Comparison of ENCODE assay signal across 15 mouse cellular contexts in the genomic region with DNA sequence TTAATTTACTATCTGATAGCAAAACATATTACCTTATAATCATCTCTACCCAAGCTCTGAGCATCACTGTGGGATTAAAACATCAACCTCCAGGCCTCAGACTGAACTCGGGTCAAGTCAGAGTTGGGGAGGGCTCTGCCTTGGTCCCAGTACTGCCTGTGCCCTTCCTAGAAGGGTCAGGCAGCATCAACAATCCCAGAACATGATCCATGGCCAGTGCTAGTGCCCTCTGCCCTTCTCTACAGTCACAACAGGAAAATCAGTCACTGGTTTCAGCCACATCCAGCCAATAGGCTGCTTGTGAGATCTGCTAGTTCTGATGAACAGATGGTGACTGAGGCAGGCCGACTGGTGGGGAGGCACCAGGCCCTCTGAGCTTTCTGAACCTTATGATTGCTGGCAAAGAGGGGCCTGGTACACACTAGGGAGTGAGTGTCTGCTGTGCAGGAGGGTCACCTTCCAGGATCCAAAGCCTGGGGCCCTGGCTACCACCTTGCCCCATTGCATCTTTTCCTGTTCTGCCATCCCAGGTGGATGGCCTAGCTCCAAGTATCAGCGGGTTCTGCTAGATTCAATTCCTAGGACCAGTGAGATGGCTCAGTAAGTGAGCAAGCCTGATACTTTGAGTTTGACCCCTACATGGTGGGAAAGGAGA.
A peak's percentile ranks its signal among the peaks of the same experiment; 100 is the strongest.
DNase-seq lines count a peak whose midpoint lies in the region; TF ChIP-seq lines count a peak whose summit lies in the region.
"Had no signal": no experiment of that assay in that cellular context is flagged by ENCODE, and none has a peak within 500 bp of the region (broad histone marks: within the 10 kb centered on the region; RNA-seq: fewer than 3 reads in every experiment).

No protein-coding gene starts in this region.

- TF ChIP-seq CTCF in layer of hippocampus, adult 2 months (conservative IDR thresholded peaks at IDR 0.05): no peak
- TF ChIP-seq CTCF in cerebellum, adult 2 months (IDR thresholded peaks at IDR 0.05; ENCODE audit: borderline replicate concordance, insufficient read depth, low read depth, low read length): no peak

- no peak overlapping the region for H3K4me3 ChIP-seq in layer of hippocampus, adult 2 months
- H3K4me3 ChIP-seq in cerebellum, adult 2 months (replicated peaks; ENCODE audit: insufficient read depth, low read depth, low read length): no peak overlapping the region
- H3K4me3 ChIP-seq: erythroblast, embryonic 14.5 days; hindbrain, embryonic 12.5 days; left cerebral cortex, adult 2 months had no signal

- no peak for DNase-seq in layer of hippocampus, adult 2 months (ENCODE audit: low spot score in 2 of 2)
- DNase-seq in layer of hippocampus, postnatal 25 days (ENCODE audit: extremely low spot score in 1 of 2, low spot score in 1 of 2): no peak
- DNase-seq in cerebellum, adult 2 months: peak; percentile 82 to 91
- DNase-seq in cerebellum, postnatal 36 days: peak; percentile 71 to 79
- DNase-seq in kidney, postnatal 36 days: peak; percentile 10 to 16
- no peak for DNase-seq in testis, postnatal 10 days (ENCODE audit: low spot score)
- DNase-seq in gastrocnemius, adult 18-20 months (ENCODE audit: low spot score): no peak
- DNase-seq: gastrocnemius, postnatal 25 days; liver; lung, embryonic 14.5 days; right cerebral cortex, postnatal 25 days; thymus, adult 2 months had no signal

- TF ChIP-seq POLR2A in cerebellum, adult 2 months (IDR thresholded peaks at IDR 0.05; ENCODE audit: borderline replicate concordance, insufficient read depth, low read length): no peak

- no peaks in the 10 kb centered on the region for H3K27me3 ChIP-seq in cerebellum, adult 2 months (ENCODE audit: control insufficient read depth, insufficient read depth, low read length)
- H3K27me3 ChIP-seq: hindbrain, embryonic 12.5 days had no signal

- WGBS in cerebellum, adult 2 months: 11% methylated on average over 3 of the region's 3 CpGs

- peak overlapping the region; percentile 14 for H3K27ac ChIP-seq in layer of hippocampus, adult 2 months
- peak overlapping the region; percentile 78 for H3K27ac ChIP-seq in cerebellum, adult 2 months (ENCODE audit: insufficient read depth, low read length)
- H3K27ac ChIP-seq: hindbrain, embryonic 12.5 days; left cerebral cortex, adult 2 months had no signal

- H3K4me1 ChIP-seq in cerebellum, adult 2 months (ENCODE audit: control insufficient read depth, insufficient read depth, low read length): peaks cover 23% of the 10 kb centered on the region
- H3K4me1 ChIP-seq: hindbrain, embryonic 12.5 days had no signal

Comparison
In these comparisons a context has a peak if more than half of its experiments do, and no peak if none do; other contexts are left out.
1. DNase-seq: peak in cerebellum, adult 2 months (2 of 2), cerebellum, postnatal 36 days (2 of 2) and kidney, postnatal 36 days (2 of 2); none in layer of hippocampus, adult 2 months (0 of 2), layer of hippocampus, postnatal 25 days (0 of 2), testis, postnatal 10 days (single experiment) and gastrocnemius, adult 18-20 months (single experiment).